Mouse (Mus musculus) heart, adult 2 months (tissue): Measurements from ENCODE around the gene Bmp5.

Source experiments
- CTCF ChIP-seq: fragments of 200-600 bp; IDR thresholded peaks from 2 replicates; pipeline ENCODE4 v1.8.1; 2022; ENCODE audit warnings: antibody characterized with exemption, mild to moderate bottlenecking, moderate library complexity
- EP300 ChIP-seq: fragments of 200-500 bp; IDR thresholded peaks from 2 replicates; pipeline ENCODE4 v1.6.1; 2011; ENCODE audit warnings: low read depth, low read length, control low read depth; ENCODE audit not compliant: insufficient read depth
- POLR2A ChIP-seq: fragments of 200-500 bp; IDR thresholded peaks from 2 replicates; pipeline ENCODE4 v1.6.1; 2011; ENCODE audit warnings: mild to moderate bottlenecking, low read depth, low read length, control low read depth; ENCODE audit not compliant: insufficient read depth

- no peak for TF ChIP-seq CTCF
- no peak for TF ChIP-seq EP300
- TF ChIP-seq POLR2A, result no peak
Measured at GRCm38 (mm10) chr9:75916027-75916426, 140.9 kb downstream of the Bmp5 start.
